Mouse (Mus musculus) CH12F3 (cell line): Measurements from ENCODE around the gene Reep3.

Experiments used
- in situ Hi-C: fragments of 300-500 bp; cut with MboI; formaldehyde crosslinking; loops from 2 replicates; pipeline ENCODE4 v1.14.3; 2020; ENCODE audit warnings: low sequenced_read_pairs

Gene Reep3

GRCm38 (mm10) chr10:67085124-67085523 is 11.6 kb downstream of the Reep3 start:
- in situ Hi-C loops: no loop called here

- in situ Hi-C loops: no loop called here
These were observed 13.1 kb downstream of the Reep3 start for GRCm38 (mm10) chr10:67083446-67084166.

GRCm38 (mm10) chr10:67082531-67082930 is 14.2 kb downstream of the Reep3 start:
- in situ Hi-C loops: no loop called here

GRCm38 (mm10) chr10:67081206-67082007 is 15.3 kb downstream of the Reep3 start:
- in situ Hi-C loops: no loop called here

GRCm38 (mm10) chr10:67079030-67079429 is 17.7 kb downstream of the Reep3 start:
- in situ Hi-C loops: no loop called here

- in situ Hi-C loops: no loop called here
These were observed 20.5 kb downstream of the Reep3 start for GRCm38 (mm10) chr10:67075931-67076878.

- in situ Hi-C loops: no loop called here
These were observed 23.2 kb downstream of the Reep3 start for GRCm38 (mm10) chr10:67073577-67073976.

- in situ Hi-C loops: no loop called here
These were observed 24.1 kb downstream of the Reep3 start for GRCm38 (mm10) chr10:67072600-67072999.

GRCm38 (mm10) chr10:67071884-67072283 is 24.9 kb downstream of the Reep3 start:
- in situ Hi-C loops: no loop called here

- in situ Hi-C loops: no loop called here
These were observed 25.4 kb downstream of the Reep3 start for GRCm38 (mm10) chr10:67071389-67071788.

GRCm38 (mm10) chr10:67069013-67069412 is 27.7 kb downstream of the Reep3 start:
- in situ Hi-C loops: no loop called here

GRCm38 (mm10) chr10:67066421-67066820 is 30.3 kb downstream of the Reep3 start:
- in situ Hi-C loops: no loop called here

GRCm38 (mm10) chr10:67065927-67066326 is 30.8 kb downstream of the Reep3 start:
- in situ Hi-C loops: no loop called here

- in situ Hi-C loops: no loop called here
These were observed 31.4 kb downstream of the Reep3 start for GRCm38 (mm10) chr10:67065277-67065887.

GRCm38 (mm10) chr10:67061823-67062222 is 34.9 kb downstream of the Reep3 start:
- in situ Hi-C loops: no loop called here

GRCm38 (mm10) chr10:67061367-67061801 is 35.4 kb downstream of the Reep3 start:
- in situ Hi-C loops: no loop called here

- in situ Hi-C loops: no loop called here
These were observed 38.0 kb downstream of the Reep3 start for GRCm38 (mm10) chr10:67058702-67059101.

- in situ Hi-C loops: no loop called here
These were observed 38.4 kb downstream of the Reep3 start for GRCm38 (mm10) chr10:67058297-67058696.

- in situ Hi-C loops: no loop called here
These were observed 39.0 kb downstream of the Reep3 start for GRCm38 (mm10) chr10:67057696-67058095.

- in situ Hi-C loops: no loop called here
These were observed 39.5 kb downstream of the Reep3 start for GRCm38 (mm10) chr10:67057208-67057607.
